Mouse (Mus musculus) telencephalon, adult 2 months (tissue): ENCODE data around the gene Ttbk1.
A peak's percentile ranks its signal among the peaks of the same experiment; 100 is the strongest.
"Not testable (repeated sequence)": the region's sequence is repeated elsewhere in the genome, so short reads cannot be mapped to it uniquely, and the experiment has no call there.

Experiments used
- DNase-seq: peaks from one replicate; pipeline ENCODE4 v3.0.0-alpha.2; 2011; ENCODE audit warnings: low read depth, low spot score

Ttbk1 gene

GRCm38 (mm10) chr17:46487431-46487830, at the start of gene Ttbk1:
Gene Ttbk1, minus strand, starts transcription at chr17:46487675.
- DNase-seq = peak; percentile 64

GRCm38 (mm10) chr17:46525579-46526307, 38.3 kb upstream of the Ttbk1 start:
- DNase-seq = peak; percentile 15

- DNase-seq = no peak
These were observed 37.6 kb upstream of the Ttbk1 start for GRCm38 (mm10) chr17:46525065-46525464.

- DNase-seq = no peak
These were observed 34.6 kb upstream of the Ttbk1 start for GRCm38 (mm10) chr17:46521963-46522668.

- no peak for DNase-seq
These were observed 33.7 kb upstream of the Ttbk1 start for GRCm38 (mm10) chr17:46521174-46521573.

GRCm38 (mm10) chr17:46520385-46520979, 33.0 kb upstream of the Ttbk1 start:
- DNase-seq = no peak

GRCm38 (mm10) chr17:46519971-46520370, 32.5 kb upstream of the Ttbk1 start:
- no peak for DNase-seq

GRCm38 (mm10) chr17:46513329-46513728, 25.9 kb upstream of the Ttbk1 start:
- no peak for DNase-seq

GRCm38 (mm10) chr17:46511059-46511710, 23.7 kb upstream of the Ttbk1 start:
- DNase-seq = no peak

GRCm38 (mm10) chr17:46505617-46506016, 18.1 kb upstream of the Ttbk1 start:
- no peak for DNase-seq

GRCm38 (mm10) chr17:46503847-46504638, 16.6 kb upstream of the Ttbk1 start:
- DNase-seq = no peak

- no peak for DNase-seq
These were observed 15.3 kb upstream of the Ttbk1 start for GRCm38 (mm10) chr17:46502775-46503174.

GRCm38 (mm10) chr17:46497956-46498355, 10.5 kb upstream of the Ttbk1 start:
- DNase-seq = no peak

GRCm38 (mm10) chr17:46496623-46497434, 9.4 kb upstream of the Ttbk1 start, which contains the start of gene Dnph1:
Gene Dnph1, plus strand, starts transcription at chr17:46496711.
- peak; percentile 86 for DNase-seq

GRCm38 (mm10) chr17:46496081-46496480, 8.6 kb upstream of the Ttbk1 start:
- not testable (repeated sequence) for DNase-seq

- no peak for DNase-seq
These were observed 8.0 kb upstream of the Ttbk1 start for GRCm38 (mm10) chr17:46495486-46495885.

GRCm38 (mm10) chr17:46486995-46487394, 480 bp downstream of the Ttbk1 start:
- no peak for DNase-seq

GRCm38 (mm10) chr17:46484461-46484875, 3.0 kb downstream of the Ttbk1 start:
- DNase-seq = no peak

- no peak for DNase-seq
These were observed 3.4 kb downstream of the Ttbk1 start for GRCm38 (mm10) chr17:46484021-46484431.

GRCm38 (mm10) chr17:46483561-46484001, 3.9 kb downstream of the Ttbk1 start:
- DNase-seq = peak; percentile 66
